Mouse (Mus musculus) urinary bladder, postnatal 10 days (tissue): ENCODE data around the gene Itgb3bp.

Experiments
- DNase-seq: peaks from one replicate; pipeline ENCODE4 v3.0.0; 2022; ENCODE audit warnings: low spot score

Gene Itgb3bp

DNA sequence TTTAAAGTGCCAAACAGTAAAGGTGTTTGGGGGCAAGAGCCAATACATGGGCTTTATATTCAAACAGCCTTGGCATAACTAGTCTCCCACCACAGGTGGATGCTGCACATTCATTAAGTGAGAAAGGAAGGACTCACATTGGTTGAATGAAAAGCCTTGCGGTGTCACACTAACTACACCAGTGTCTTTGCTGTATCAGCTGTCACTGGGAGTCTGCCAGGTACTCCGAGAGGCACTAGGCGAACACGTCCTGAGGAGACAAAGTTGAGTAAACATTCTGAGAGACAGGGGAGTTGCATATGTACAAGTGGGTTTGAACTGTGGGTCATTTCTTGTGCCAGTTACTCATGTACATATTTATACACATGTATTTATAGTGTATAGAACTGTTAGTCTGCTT lies 205.3 kb downstream of the Itgb3bp start:
- DNase-seq: no peak

DNA sequence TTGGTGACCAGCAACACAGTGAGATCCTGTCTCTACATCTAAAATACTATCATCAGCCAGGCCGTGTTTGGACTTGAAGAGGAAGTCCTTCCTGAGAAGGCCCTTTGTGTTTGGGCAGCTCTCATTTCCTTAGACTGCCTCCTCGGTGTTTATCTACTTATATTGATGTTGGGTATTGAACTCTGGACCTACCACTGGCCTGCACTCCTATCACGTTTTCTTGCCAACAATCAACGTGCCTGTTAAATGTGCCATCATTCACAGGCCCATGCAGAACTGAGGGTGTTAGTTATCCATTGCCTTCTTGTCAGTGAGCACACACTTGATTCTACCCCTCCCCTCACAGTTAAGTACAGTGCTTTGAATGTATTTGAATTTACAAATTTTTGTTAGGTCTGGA lies 211.7 kb downstream of the Itgb3bp start:
- no peak for DNase-seq

GRCm38 (mm10) chr4:99715783-99716416 lies 213.7 kb downstream of the Itgb3bp start:
- no peak for DNase-seq
